Mouse (Mus musculus) hindbrain, postnatal 0 days (tissue): ENCODE measurements around the gene Ntm. TPM values are rescaled to one million over a fixed set of nuclear protein-coding genes. Genes with fewer than 3 reads are reported as not detected.

ENCODE experiments used
- ATAC-seq: fragments of 200-750 bp; cut with Nextera tagmentation; 2 replicates; pipeline ENCODE4 v1.8.0; 2017; ENCODE audit warnings: mild to moderate bottlenecking, moderate TSS enrichment, moderate library complexity
- DNase-seq: peaks from one replicate; pipeline ENCODE4 v3.0.0-alpha.2; 2015; ENCODE audit warnings: low spot score
- H3K27ac ChIP-seq: fragments of 300-500 bp; sonication (generic); 2 replicates; pipeline ENCODE4 v1.5.1; 2014; ENCODE audit warnings: mild to moderate bottlenecking
- H3K27me3 ChIP-seq: fragments of 300-500 bp; sonication (generic); 2 replicates; pipeline ENCODE4 v1.6.1; 2014; ENCODE audit warnings: low read length, mixed read lengths; ENCODE audit not compliant: insufficient read depth
- H3K36me3 ChIP-seq: fragments of 300-500 bp; sonication (generic); 2 replicates; pipeline ENCODE4 v1.6.1; 2014; ENCODE audit warnings: low read length, mixed read lengths; ENCODE audit not compliant: insufficient read depth
- H3K4me1 ChIP-seq: fragments of 300-500 bp; sonication (generic); 2 replicates; pipeline ENCODE4 v1.6.1; 2014; ENCODE audit warnings: antibody characterized with exemption, low read length, mixed read lengths; ENCODE audit not compliant: insufficient read depth
- H3K4me2 ChIP-seq: fragments of 300-500 bp; sonication (generic); 2 replicates; pipeline ENCODE4 v1.6.1; 2014; ENCODE audit warnings: low read depth, mild to moderate bottlenecking, low read length, moderate library complexity, mixed read lengths
- H3K4me3 ChIP-seq: fragments of 300-500 bp; sonication (generic); 2 replicates; pipeline ENCODE4 v1.5.1; 2014; ENCODE audit warnings: low read length
- H3K9ac ChIP-seq: fragments of 300-500 bp; sonication (generic); replicated peaks from 2 replicates; pipeline ENCODE4 v1.6.1; 2014; ENCODE audit warnings: mild to moderate bottlenecking, low read length, moderate library complexity, mixed read lengths
- H3K9me3 ChIP-seq: fragments of 300-500 bp; sonication (generic); 2 replicates; pipeline ENCODE4 v1.6.1; 2016; ENCODE audit warnings: low read length, mixed read lengths
- CTCF ChIP-seq: IDR thresholded peaks from 2 replicates; pipeline ENCODE4 v1.5.1; 2016; ENCODE audit warnings: antibody characterized with exemption, control low read depth, low read depth
- WGBS: fragments of 180-500 bp; shearing (Covaris S2); extraction: QIAGEN DNeasy Blood & Tissue Kit; methylation state at CpG from one replicate; pipeline ENCODE4 v1.1.7; 2014; 5-methylcytosine and 5-hydroxymethylcytosine counted together
- polyA plus RNA-seq: library from polyadenylated mRNA; unstranded; fragments of >200 nt; fragmentation: Nextera tagmentation; extraction: Ambion mirVana; gene quantifications from 2 replicates; pipeline ENCODE4 v1.2.1, GENCODE M21; 2015
- total RNA-seq: library from RNA; depleted of rRNA; stranded (reverse); fragments of >200 nt; gene quantifications from 2 replicates; pipeline ENCODE4 v1.2.3, GENCODE M21; 2014

Ntm gene
- total and polyA plus RNA-seq, 2 experiments from 2014 or later: 208 to 268 TPM

DNA sequence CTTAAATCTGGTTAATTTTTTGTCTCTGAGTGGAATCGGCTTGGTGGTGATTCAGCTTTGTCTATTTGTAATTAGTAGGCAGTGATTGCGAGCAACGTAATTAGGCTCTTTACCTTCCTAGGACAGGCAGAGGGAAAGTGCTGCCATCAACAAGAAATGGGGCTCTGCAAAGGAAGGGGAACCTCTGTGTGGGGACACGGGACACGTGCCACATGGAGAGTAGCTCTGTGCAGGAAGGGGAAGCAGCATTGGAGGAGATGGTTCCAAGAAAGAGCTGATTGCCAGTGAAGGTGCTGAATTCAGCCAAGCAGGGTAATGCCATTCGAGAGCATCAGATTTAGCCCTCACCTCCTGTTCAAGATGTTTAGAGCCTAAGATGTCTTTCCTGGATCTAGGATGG is 936.5 kb downstream of the Ntm start:
- no peak for ATAC-seq
- H3K4me2 ChIP-seq: no peak overlapping the region
- DNase-seq: no peak
- no peaks in the 10 kb centered on the region for H3K4me1 ChIP-seq
- H3K27me3 ChIP-seq: no peaks in the 10 kb centered on the region
- TF ChIP-seq CTCF: no peak
- H3K9me3 ChIP-seq: no peaks in the 10 kb centered on the region
- H3K4me3 ChIP-seq: no peak overlapping the region
- H3K36me3 ChIP-seq: no peaks in the 10 kb centered on the region
- no peak overlapping the region for H3K27ac ChIP-seq
- WGBS: 81% methylated on average over 6 of the region's 6 CpGs
- H3K9ac ChIP-seq: no peak overlapping the region

DNA sequence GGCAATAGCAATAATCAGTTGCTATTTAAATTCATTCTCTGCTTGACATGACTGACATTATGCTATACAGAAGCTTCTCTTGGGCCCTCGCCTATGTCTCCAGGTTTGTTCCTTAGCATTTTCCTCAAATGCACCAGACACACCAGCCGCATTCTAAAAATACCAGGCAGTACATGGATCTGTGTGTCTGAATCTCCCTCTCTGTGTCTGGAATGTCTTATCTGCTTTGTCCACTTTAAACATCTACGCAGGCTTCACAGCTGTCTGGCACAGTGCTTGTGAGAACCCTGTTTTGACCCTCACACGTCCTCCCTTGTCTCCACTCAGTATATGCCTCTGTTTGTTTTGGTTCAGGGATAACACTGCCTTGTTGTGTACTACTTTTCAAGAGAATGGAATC is 937.3 kb downstream of the Ntm start:
- Histone ChIP-seq H3K36me3 (no peaks in the 10 kb centered on the region), H3K9ac (no peak overlapping the region), H3K4me1 (no peaks in the 10 kb centered on the region), H3K4me3 (no peak overlapping the region), H3K27me3 (no peaks in the 10 kb centered on the region), H3K4me2 (no peak overlapping the region), H3K27ac (no peak overlapping the region), H3K9me3 (no peaks in the 10 kb centered on the region)
- 74% methylated on average over 4 of the region's 4 CpGs for WGBS
- ATAC-seq (no peak), DNase-seq (no peak)
- TF ChIP-seq CTCF: no peak

DNA sequence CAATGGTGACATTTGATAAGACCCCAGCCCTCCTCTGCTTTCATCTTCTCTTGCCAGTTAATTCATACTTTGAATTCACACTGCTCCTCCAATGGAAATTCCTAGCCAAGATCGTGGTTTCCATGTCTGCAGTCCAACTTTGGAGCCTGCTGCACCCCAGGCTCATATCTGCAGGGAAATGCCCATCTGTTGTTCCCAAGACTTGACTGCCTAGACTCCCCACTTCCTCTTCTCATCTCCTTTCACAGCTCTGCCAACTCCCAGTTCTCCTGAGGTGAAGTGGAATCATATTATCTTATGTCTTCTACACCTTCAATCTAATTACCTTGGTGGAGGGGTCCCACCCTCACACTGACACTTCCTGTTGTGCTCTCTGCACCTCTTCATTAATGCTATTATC is 937.8 kb downstream of the Ntm start:
- no peak for ATAC-seq
- H3K27me3 ChIP-seq: no peaks in the 10 kb centered on the region
- no peak for TF ChIP-seq CTCF
- no peak for DNase-seq
- H3K9ac ChIP-seq: no peak overlapping the region
- no peaks in the 10 kb centered on the region for H3K4me1 ChIP-seq
- H3K9me3 ChIP-seq: no peaks in the 10 kb centered on the region
- H3K4me3 ChIP-seq: no peak overlapping the region
- no peak overlapping the region for H3K4me2 ChIP-seq
- no peak overlapping the region for H3K27ac ChIP-seq
- H3K36me3 ChIP-seq: no peaks in the 10 kb centered on the region
- 54% methylated on average over 1 of the region's 1 CpGs for WGBS

DNA sequence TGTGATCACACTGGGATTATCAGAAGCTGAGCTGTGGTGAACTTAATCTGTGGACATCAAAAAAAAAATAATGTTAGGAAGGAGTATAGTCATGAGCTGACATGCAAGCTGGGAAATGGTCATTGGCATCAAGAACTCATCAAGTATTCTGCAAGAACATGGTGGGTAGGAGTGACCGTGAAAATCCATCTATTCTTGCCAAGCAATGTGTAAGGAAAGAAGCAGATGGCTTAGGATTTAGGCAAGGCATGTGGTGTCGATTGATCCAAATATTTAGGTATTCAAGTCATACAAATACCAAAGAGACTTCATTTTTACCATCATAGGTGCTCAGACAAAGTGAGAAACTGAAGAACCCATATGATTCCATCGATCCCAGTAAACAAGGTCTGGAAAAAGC is 946.1 kb downstream of the Ntm start:
- DNase-seq (no peak), ATAC-seq (no peak)
- Histone ChIP-seq H3K27ac (no peak overlapping the region), H3K4me2 (no peak overlapping the region), H3K4me3 (no peak overlapping the region), H3K27me3 (no peaks in the 10 kb centered on the region), H3K4me1 (no peaks in the 10 kb centered on the region), H3K9me3 (no peaks in the 10 kb centered on the region), H3K36me3 (no peaks in the 10 kb centered on the region), H3K9ac (no peak overlapping the region)
- 74% methylated on average over 3 of the region's 3 CpGs for WGBS
- TF ChIP-seq CTCF: no peak

DNA sequence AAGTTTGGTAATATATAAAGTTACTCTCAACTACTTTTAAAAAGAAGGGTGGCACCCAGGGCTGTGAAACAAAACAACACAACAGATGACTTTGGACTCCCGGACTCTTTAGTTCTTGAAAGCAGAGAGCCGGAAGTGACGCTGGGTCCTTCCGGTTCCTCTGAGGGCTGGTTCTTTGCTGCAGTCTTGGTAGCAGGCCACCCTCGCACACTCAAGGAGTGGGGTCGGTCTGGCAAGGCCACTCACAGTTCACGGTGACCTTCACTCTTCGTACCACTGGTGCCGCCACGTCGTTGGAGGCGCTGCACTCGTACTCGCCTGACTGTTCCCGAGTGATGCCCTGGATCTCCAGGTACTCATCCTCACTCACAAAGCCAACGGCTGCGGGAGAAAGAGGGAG is 949.1 kb downstream of the Ntm start:
- DNase-seq: no peak
- Histone ChIP-seq H3K9ac (no peak overlapping the region), H3K4me2 (no peak overlapping the region), H3K27me3 (no peaks in the 10 kb centered on the region), H3K4me1 (no peaks in the 10 kb centered on the region), H3K4me3 (no peak overlapping the region), H3K36me3 (no peaks in the 10 kb centered on the region), H3K27ac (no peak overlapping the region), H3K9me3 (no peaks in the 10 kb centered on the region)
- 94% methylated on average over 17 of the region's 17 CpGs for WGBS
- ATAC-seq: no peak
- TF ChIP-seq CTCF: no peak

DNA sequence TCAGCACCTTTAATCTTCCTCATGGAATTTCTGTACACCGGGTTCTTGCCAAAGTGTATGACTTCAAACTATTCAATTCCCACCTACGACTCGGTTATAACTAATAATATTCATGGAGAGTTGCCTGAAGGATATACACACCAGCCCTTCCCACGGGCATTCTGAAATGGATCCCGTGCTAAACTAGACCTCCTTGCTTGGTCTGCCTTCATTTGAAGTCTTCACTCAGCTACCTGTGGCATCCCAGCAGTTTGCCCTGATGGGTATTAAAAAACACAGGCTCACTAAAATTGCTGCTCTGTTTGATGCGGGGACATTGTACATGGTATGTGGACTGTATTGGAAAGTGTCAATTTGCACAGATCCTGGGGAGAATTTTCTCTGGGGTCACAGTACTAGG is 950.4 kb downstream of the Ntm start:
- Histone ChIP-seq H3K9me3 (no peaks in the 10 kb centered on the region), H3K9ac (no peak overlapping the region), H3K4me2 (no peak overlapping the region), H3K36me3 (peaks cover 6% of the 10 kb centered on the region; the same call in 1 of the 2 replicates), H3K27me3 (no peaks in the 10 kb centered on the region), H3K4me3 (no peak overlapping the region), H3K27ac (no peak overlapping the region), H3K4me1 (no peaks in the 10 kb centered on the region)
- 91% methylated on average over 6 of the region's 6 CpGs for WGBS
- DNase-seq: no peak
- TF ChIP-seq CTCF: no peak
- ATAC-seq: no peak

DNA sequence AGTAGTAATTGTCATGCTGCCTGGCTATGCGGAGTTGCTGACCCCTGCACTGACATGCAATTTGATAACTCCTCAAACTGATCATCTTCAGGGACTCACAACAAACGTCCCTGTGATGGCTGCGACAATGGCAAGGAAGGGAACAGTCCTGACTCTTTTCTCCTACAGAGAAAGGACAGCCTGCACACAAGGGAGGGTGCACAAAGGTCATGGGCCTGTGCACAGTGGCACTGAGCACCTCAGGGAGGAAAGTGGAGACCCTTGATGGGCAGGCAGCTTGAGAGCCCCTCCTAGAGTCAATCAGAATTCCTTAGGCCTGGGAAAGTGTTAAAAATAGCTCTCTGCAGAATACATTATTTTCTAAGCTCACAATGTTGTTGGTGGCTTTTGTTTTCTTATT is 951.5 kb downstream of the Ntm start:
- H3K36me3 ChIP-seq: peaks cover 6% of the 10 kb centered on the region; the same call in 1 of the 2 replicates
- ATAC-seq (no peak), DNase-seq (no peak)
- H3K9me3 ChIP-seq: no peaks in the 10 kb centered on the region
- no peak overlapping the region for H3K27ac ChIP-seq
- 23% methylated on average over 3 of the region's 3 CpGs for WGBS
- H3K4me2 ChIP-seq: no peak overlapping the region
- no peak overlapping the region for H3K4me3 ChIP-seq
- H3K4me1 ChIP-seq: no peaks in the 10 kb centered on the region
- H3K27me3 ChIP-seq: no peaks in the 10 kb centered on the region
- no peak overlapping the region for H3K9ac ChIP-seq
- TF ChIP-seq CTCF: no peak
